Mouse (Mus musculus): ENCODE measurements around the gene Gm14597. TPM values are rescaled to one million over a fixed set of nuclear protein-coding genes. Genes with fewer than 3 reads are reported as not detected.

The Gm14597 gene
- polyA plus RNA-seq, 1 experiment from 2014 or later, result not detected

DNA sequence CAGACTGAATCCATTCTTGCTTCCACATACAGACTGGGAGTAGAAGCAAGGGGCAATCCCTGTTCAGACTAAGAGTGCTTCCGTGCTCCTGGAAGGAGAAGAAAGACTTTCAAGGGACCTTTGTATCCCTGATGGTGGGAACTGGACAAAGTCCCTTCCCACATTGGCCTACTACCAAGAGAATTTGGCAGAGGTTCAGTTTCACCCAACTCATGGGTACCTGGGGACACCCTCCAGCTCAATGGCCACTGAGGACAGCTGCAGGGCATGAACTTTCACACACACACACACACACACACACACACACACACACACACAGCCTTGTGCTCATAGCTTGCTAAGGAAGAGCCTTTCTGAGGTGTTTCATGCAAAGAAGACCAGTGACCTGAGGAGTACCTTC is 29.5 kb downstream of the Gm14597 start:
- H3K36me3 ChIP-seq (ENCODE audit: inconsistent target), result no peaks in the 10 kb centered on the region
- 63% methylated on average over 1 of the region's 1 CpGs for WGBS (ENCODE audit: missing documents)
- no peak overlapping the region for H3K27ac ChIP-seq
- H3K79me2 ChIP-seq (ENCODE audit: inconsistent target), result no peaks in the 10 kb centered on the region
- H3K4me3 ChIP-seq (ENCODE audit: inconsistent target), result no peak overlapping the region

Other genes starting within 250 kb of the Gm14597 start
- 13.4 to 22.1 TPM (median 21.4 TPM) in 3 replicates for gene Mospd1, start 238.5 kb downstream of the Gm14597 start, polyA plus RNA-seq (2018)
- gene Etd, start 174.1 kb downstream of the Gm14597 start, polyA plus RNA-seq (2018), result not detected in 3 replicates
- gene Rtl8c, start 947 bp downstream of the Gm14597 start, polyA plus RNA-seq (2018), result 2.3 to 3.9 TPM (median 3.6 TPM) in 3 replicates
- 9.9 to 19.7 TPM (median 12.3 TPM) in 3 replicates for gene Rtl8a, start 34.7 kb upstream of the Gm14597 start, polyA plus RNA-seq (2018)
- 15.8 to 41.4 TPM (median 27.8 TPM) in 3 replicates for gene Rtl8b, start 61.4 kb upstream of the Gm14597 start, polyA plus RNA-seq (2018)
- gene 4930502E18Rik, start 115.8 kb upstream of the Gm14597 start, polyA plus RNA-seq (2018), result not detected in 3 replicates
- gene 1700013H16Rik, start 148.9 kb upstream of the Gm14597 start, polyA plus RNA-seq (2018), result not detected in 3 replicates
- not detected in 3 replicates for gene Zfp36l3, start 167.4 kb upstream of the Gm14597 start, polyA plus RNA-seq (2018)
- gene Xlr, start 188.7 kb upstream of the Gm14597 start, polyA plus RNA-seq (2018), result 3.1 to 11.2 TPM (median 4.0 TPM) in 3 replicates

Data from macrophage (primary cell).